ENCODE assay signal across 8 mouse cellular contexts in genomic region chr14:34616821-34617220, GRCm38 (mm10). TPM values are rescaled to one million over a fixed set of nuclear protein-coding genes. Genes with fewer than 3 reads are reported as not detected.
DNase-seq lines count a peak whose midpoint lies in the region; ATAC-seq lines count a peak whose summit lies in the region.

No protein-coding gene starts in this region.

- no peak overlapping the region for H3K27ac ChIP-seq in hindbrain, embryonic 11.5 days (ENCODE audit: low read depth, low read length)
- no peak overlapping the region for H3K27ac ChIP-seq in lung, embryonic 16.5 days (ENCODE audit: low read length)

- no peaks in the 10 kb centered on the region for H3K36me3 ChIP-seq in hindbrain, embryonic 11.5 days (ENCODE audit: control insufficient read depth, insufficient read depth, low read length)
- no peaks in the 10 kb centered on the region for H3K36me3 ChIP-seq in lung, embryonic 16.5 days (ENCODE audit: control insufficient read depth, insufficient read depth, low read length)

- WGBS in hindbrain, embryonic 11.5 days = 5% methylated on average over 8 of the region's 8 CpGs
- WGBS in lung, embryonic 16.5 days = 2% methylated on average over 8 of the region's 8 CpGs

- 0 out of 2 replicates have a peak, but pooled peaks cover 4% of the 10 kb centered on the region for H3K4me1 ChIP-seq in hindbrain, embryonic 11.5 days (replicated peaks; ENCODE audit: control insufficient read depth, insufficient read depth, low read length)
- peaks cover 10% of the 10 kb centered on the region for H3K4me1 ChIP-seq in lung, embryonic 16.5 days (replicated peaks; ENCODE audit: control insufficient read depth, insufficient read depth, low read length)

- H3K9me3 ChIP-seq in hindbrain, embryonic 11.5 days (ENCODE audit: control insufficient read depth, low read length) = no peaks in the 10 kb centered on the region
- H3K9me3 ChIP-seq in lung, embryonic 16.5 days (ENCODE audit: control insufficient read depth, low read length) = no peaks in the 10 kb centered on the region

- DNase-seq in MN1 (ENCODE audit: low spot score) = peak; percentile 87
- DNase-seq in cerebellum, adult 8-10 months = peak; percentile 79
- DNase-seq in frontal cortex, adult 2 months (ENCODE audit: extremely low spot score in 1 of 2, low spot score in 1 of 2) = peak; percentile 37 to 94
- DNase-seq in hindbrain, embryonic 11.5 days (ENCODE audit: low spot score) = peak; percentile 92
- DNase-seq in layer of hippocampus, adult 9-10 months (ENCODE audit: low spot score) = peak; percentile 53
- DNase-seq in ovary, postnatal 14 days (ENCODE audit: low spot score) = peak; percentile 77
- DNase-seq in thymus, postnatal 0 days (ENCODE audit: low spot score) = peak; percentile 94

- peaks cover 12% of the 10 kb centered on the region; the same call in 1 of the 2 replicates for H3K27me3 ChIP-seq in hindbrain, embryonic 11.5 days (ENCODE audit: control insufficient read depth, insufficient read depth, low read length)
- peaks cover 11% of the 10 kb centered on the region; the same call in 1 of the 2 replicates for H3K27me3 ChIP-seq in lung, embryonic 16.5 days (ENCODE audit: control insufficient read depth, insufficient read depth, low read depth, low read length)

- H3K4me2 ChIP-seq in hindbrain, embryonic 11.5 days (replicated peaks; ENCODE audit: low read depth, low read length) = no peak overlapping the region
- H3K4me2 ChIP-seq in lung, embryonic 16.5 days (ENCODE audit: low read depth, low read length) = no peak overlapping the region

- H3K9ac ChIP-seq in hindbrain, embryonic 11.5 days (ENCODE audit: low read depth, low read length) = no peak overlapping the region
- H3K9ac ChIP-seq in lung, embryonic 16.5 days (ENCODE audit: low read length) = no peak overlapping the region

- no peak overlapping the region for H3K4me3 ChIP-seq in hindbrain, embryonic 11.5 days (ENCODE audit: low read depth, low read length)
- H3K4me3 ChIP-seq in lung, embryonic 16.5 days (ENCODE audit: low read length) = no peak overlapping the region

- peak; percentile 77 for ATAC-seq in hindbrain, embryonic 11.5 days (ENCODE audit: low FRiP score)
- ATAC-seq in lung, embryonic 16.5 days (ENCODE audit: low read depth) = peak; percentile 69

RNA-seq across cellular contexts. Expression of gene Opn4, which starts 16.9 kb away (rescaled TPM):
- polyA plus RNA-seq in frontal cortex, adult 2 months (2012; rRNA removed) = 0.04 and 0.10 TPM in 2 replicates
- polyA plus RNA-seq in hindbrain, embryonic 11.5 days (2014; fragmentation: Nextera tagmentation; extraction: Ambion mirVana) = not detected in 2 replicates
- polyA plus RNA-seq in lung, embryonic 16.5 days (2015; fragmentation: Nextera tagmentation; extraction: Ambion mirVana) = 0.26 and 0.38 TPM in 2 replicates
- not detected in 2 replicates for polyA plus RNA-seq in thymus, postnatal 0 days (2015; fragmentation: Nextera tagmentation; extraction: Ambion mirVana)

RNA-seq across cellular contexts. Expression of gene Ldb3, which starts 28.3 kb away (rescaled TPM):
- 4.9 and 5.0 TPM in 2 replicates for polyA plus RNA-seq in frontal cortex, adult 2 months (2012; rRNA removed)
- polyA plus RNA-seq in hindbrain, embryonic 11.5 days (2014; fragmentation: Nextera tagmentation; extraction: Ambion mirVana) = 0.28 and 0.29 TPM in 2 replicates
- polyA plus RNA-seq in lung, embryonic 16.5 days (2015; fragmentation: Nextera tagmentation; extraction: Ambion mirVana) = 12.7 and 13.2 TPM in 2 replicates
- 0.29 and 0.39 TPM in 2 replicates for polyA plus RNA-seq in thymus, postnatal 0 days (2015; fragmentation: Nextera tagmentation; extraction: Ambion mirVana)

RNA-seq across cellular contexts. Expression of gene Wapl, which starts 56.9 kb away (rescaled TPM):
- polyA plus RNA-seq in frontal cortex, adult 2 months (2012; rRNA removed) = 16.3 and 18.5 TPM in 2 replicates
- polyA plus RNA-seq in hindbrain, embryonic 11.5 days (2014; fragmentation: Nextera tagmentation; extraction: Ambion mirVana) = 33.2 and 38.7 TPM in 2 replicates
- polyA plus RNA-seq in lung, embryonic 16.5 days (2015; fragmentation: Nextera tagmentation; extraction: Ambion mirVana) = 20.2 and 20.8 TPM in 2 replicates
- 38.3 and 49.7 TPM in 2 replicates for polyA plus RNA-seq in thymus, postnatal 0 days (2015; fragmentation: Nextera tagmentation; extraction: Ambion mirVana)
